Mouse (Mus musculus): Measurements from ENCODE around the gene Gm884.
A peak's percentile ranks its signal among the peaks of the same experiment; 100 is the strongest.
"Not testable (repeated sequence)": the region's sequence is repeated elsewhere in the genome, so short reads cannot be mapped to it uniquely, and the experiment has no call there.

Gene Gm884

GRCm38 (mm10) chr11:103634806-103635205 lies 13.9 kb upstream of the Gm884 start:
- no peak for DNase-seq

DNA sequence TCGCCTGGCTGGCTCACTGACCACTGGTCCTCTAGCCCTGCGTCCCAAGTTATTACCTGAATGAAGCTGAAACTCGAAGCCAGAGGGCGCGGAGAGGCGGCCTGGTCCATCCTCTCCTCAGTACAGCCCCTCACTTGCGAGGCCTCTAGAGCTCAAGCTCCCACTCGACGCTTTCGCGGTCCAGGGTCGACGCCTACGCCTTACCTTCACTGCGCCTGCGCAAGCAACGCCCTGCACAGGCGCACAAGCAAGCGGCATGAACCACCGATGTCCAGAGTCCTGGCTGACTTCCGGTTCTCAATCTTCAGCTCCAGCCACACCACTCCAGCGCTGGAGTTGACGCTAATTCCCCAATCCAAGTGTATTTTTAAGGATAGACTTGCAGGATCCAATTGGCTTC lies 6.5 kb upstream of the Gm884 start:
- DNase-seq = no peak

GRCm38 (mm10) chr11:103610772-103611171 lies 10.2 kb downstream of the Gm884 start:
- DNase-seq = no peak

GRCm38 (mm10) chr11:103606611-103607010 lies 14.3 kb downstream of the Gm884 start:
- DNase-seq = no peak

GRCm38 (mm10) chr11:103578339-103578738 lies 42.6 kb downstream of the Gm884 start:
- no peak for DNase-seq

DNA sequence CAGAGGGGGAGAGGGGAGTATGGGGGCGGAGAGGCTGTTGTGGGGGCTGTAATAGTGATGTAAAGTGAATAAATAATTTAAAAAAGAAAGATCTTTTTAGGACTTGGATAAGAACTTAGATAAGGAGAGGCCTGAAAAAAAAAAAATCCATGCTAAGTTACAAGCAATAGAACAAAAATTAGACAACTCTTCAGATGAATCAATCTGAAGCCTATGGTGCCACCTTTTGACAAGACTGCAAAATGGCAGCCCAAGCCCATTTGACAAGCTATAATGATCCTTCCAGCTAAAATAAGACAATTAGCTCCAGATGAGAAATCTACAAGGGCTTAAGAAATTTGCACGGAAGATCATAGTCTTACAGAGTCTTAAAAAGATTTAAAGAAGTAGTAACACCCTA lies 64.9 kb downstream of the Gm884 start:
- DNase-seq = peak; percentile 15

GRCm38 (mm10) chr11:103534973-103535372 lies 86.0 kb downstream of the Gm884 start:
- not testable (repeated sequence) for DNase-seq

GRCm38 (mm10) chr11:103512111-103512510 lies 108.8 kb downstream of the Gm884 start:
- DNase-seq = no peak

GRCm38 (mm10) chr11:103504497-103504896 lies 116.4 kb downstream of the Gm884 start, which contains the start of gene Lrrc37a:
Gene Lrrc37a, minus strand, starts transcription at chr11:103504597.
- no peak for DNase-seq
